Mouse (Mus musculus) kidney, embryonic 16.5 days (tissue): ENCODE data around the gene Fgd5. TPM values are rescaled to one million over a fixed set of nuclear protein-coding genes. Genes with fewer than 3 reads are reported as not detected.

Experiments
- ATAC-seq: fragments of 200-750 bp; cut with Nextera tagmentation; 2 replicates; pipeline ENCODE4 v1.8.0; 2017; ENCODE audit warnings: moderate TSS enrichment; ENCODE audit not compliant: low FRiP score, low TSS enrichment
- H3K27ac ChIP-seq: fragments of 300-500 bp; sonication (generic); 2 replicates; pipeline ENCODE4 v1.5.1; 2014; ENCODE audit warnings: low read length
- H3K27me3 ChIP-seq: fragments of 300-500 bp; sonication (generic); 2 replicates; pipeline ENCODE4 v1.6.1; 2014; ENCODE audit warnings: low read length, control low read depth, mixed read lengths; ENCODE audit not compliant: insufficient read depth
- H3K36me3 ChIP-seq: fragments of 300-500 bp; sonication (generic); 2 replicates; pipeline ENCODE4 v1.6.1; 2014; ENCODE audit warnings: low read length, control low read depth, mixed read lengths; ENCODE audit not compliant: insufficient read depth
- H3K4me1 ChIP-seq: fragments of 300-500 bp; sonication (generic); 2 replicates; pipeline ENCODE4 v1.6.1; 2014; ENCODE audit warnings: low read length, control low read depth, mixed read lengths; ENCODE audit not compliant: insufficient read depth
- H3K4me2 ChIP-seq: fragments of 300-500 bp; sonication (generic); replicated peaks from 2 replicates; pipeline ENCODE4 v1.6.1; 2014; ENCODE audit warnings: low read depth, low read length
- H3K4me3 ChIP-seq: fragments of 300-500 bp; sonication (generic); 2 replicates; pipeline ENCODE4 v1.5.1; 2014; ENCODE audit warnings: mild to moderate bottlenecking, low read length
- H3K9ac ChIP-seq: fragments of 300-500 bp; sonication (generic); replicated peaks from 2 replicates; pipeline ENCODE4 v1.6.1; 2014; ENCODE audit warnings: low read length
- H3K9me3 ChIP-seq: fragments of 300-500 bp; sonication (generic); 2 replicates; pipeline ENCODE4 v1.6.1; 2016; ENCODE audit warnings: low read length, control low read depth
- polyA plus RNA-seq: library from polyadenylated mRNA; unstranded; fragments of >200 nt; fragmentation: Nextera tagmentation; extraction: Ambion mirVana; gene quantifications from 2 replicates; pipeline ENCODE4 v1.2.1, GENCODE M21; 2015

Fgd5 gene
- polyA plus RNA-seq, 1 experiment from 2014 or later = 22.9 TPM

- Histone ChIP-seq H3K9me3 (no peaks in the 10 kb centered on the region), H3K36me3 (no peaks in the 10 kb centered on the region; the same call in 1 of the 2 replicates), H3K4me2 (no peak overlapping the region), H3K4me1 (no peaks in the 10 kb centered on the region), H3K27ac (no peak overlapping the region), H3K27me3 (no peaks in the 10 kb centered on the region), H3K4me3 (no peak overlapping the region), H3K9ac (no peak overlapping the region)
- no peak for ATAC-seq
Measured at GRCm38 (mm10) chr6:92124547-92124946, 145.9 kb downstream of the Fgd5 start.

Other genes with a start within 250 kb of the Fgd5 start
- 0.59 and 0.84 TPM in 2 replicates for gene Grip2, start 151.6 kb upstream of the Fgd5 start, polyA plus RNA-seq
- 26.7 and 30.7 TPM in 2 replicates for gene Ccdc174, start 100.8 kb upstream of the Fgd5 start, polyA plus RNA-seq
- 0.32 and 0.42 TPM in 2 replicates for gene 4930590J08Rik, start 76.1 kb upstream of the Fgd5 start, polyA plus RNA-seq
- 12.6 and 16.5 TPM in 2 replicates for gene Nr2c2, start 112.5 kb downstream of the Fgd5 start, polyA plus RNA-seq
- 94.4 and 96.4 TPM in 2 replicates for gene Mrps25, start 205.2 kb downstream of the Fgd5 start, polyA plus RNA-seq
- 25.2 and 25.3 TPM in 2 replicates for gene Rbsn, start 236.0 kb downstream of the Fgd5 start, polyA plus RNA-seq